Mouse (Mus musculus) granulocyte monocyte progenitor cell, adult 5-6 weeks (primary cell): ENCODE results near the gene Ccdc9. TPM values are rescaled to one million over a fixed set of nuclear protein-coding genes. Genes with fewer than 3 reads are reported as not detected.
"Not testable (repeated sequence)": the region's sequence is repeated elsewhere in the genome, so short reads cannot be mapped to it uniquely, and the experiment has no call there.

Experiments
- ATAC-seq: replicated peaks from 2 replicates; pipeline ENCODE4 v1.8.0; 2016; ENCODE audit warnings: mild to moderate bottlenecking, moderate TSS enrichment, inconsistent platforms; ENCODE audit not compliant: poor library complexity, severe bottlenecking
- total RNA-seq, 2 experiments: library from RNA; stranded (forward) in 1 of 2; stranded (reverse) in 1 of 2; fragments of 200-712, 200-1000 nt in 1 of 2; fragments of >200 nt in 1 of 2; fragmentation: Nextera tagmentation in 1 of 2; gene quantifications; 2 replicates each; pipeline ENCODE4 v1.2.3; 2014 to 2017

Gene Ccdc9
- total RNA-seq, 2 experiments from 2014 or later, result 50.9 to 62.0 TPM

DNA sequence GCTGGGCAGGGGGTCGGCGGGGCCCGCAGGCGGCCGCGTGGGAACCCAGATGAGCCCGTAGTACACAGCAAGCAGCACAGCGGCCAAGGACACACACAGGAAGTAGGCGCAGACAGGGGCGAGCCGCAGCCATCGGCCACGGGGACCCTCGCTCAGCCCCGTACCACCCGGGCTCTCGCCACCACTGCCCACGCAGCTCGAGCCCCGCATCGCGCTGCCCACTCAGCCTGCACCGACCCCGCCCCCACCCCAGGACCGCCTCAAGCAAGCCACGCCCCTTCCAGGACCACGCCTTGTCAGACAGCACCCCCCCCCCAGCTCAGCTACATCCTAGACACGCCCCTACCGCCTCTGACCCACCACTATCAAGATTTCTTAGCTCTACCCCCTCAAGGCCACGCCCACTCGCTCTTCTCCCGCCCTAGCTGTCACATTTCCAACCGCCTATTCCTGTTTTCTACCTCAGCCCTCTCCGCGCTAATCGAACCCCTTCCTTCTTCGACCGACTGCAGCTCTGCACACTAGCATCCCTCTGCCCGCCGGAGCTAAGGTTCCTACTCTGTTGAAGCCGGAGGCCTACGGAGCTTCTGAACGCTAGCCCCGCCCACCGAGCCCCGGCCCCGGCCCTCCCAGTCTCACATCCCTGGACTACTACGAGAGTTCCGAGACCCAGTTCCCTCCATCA, 13.4 kb downstream of the Ccdc9 start, which contains the start of gene Inafm1:
Inafm1 (minus strand) TSS at position 537 of the 685 bp plus-strand sequence.
- ATAC-seq, result peak; percentile 79

GRCm38 (mm10) chr7:16272681-16273080, 13.9 kb downstream of the Ccdc9 start:
- peak; percentile 51 for ATAC-seq

DNA sequence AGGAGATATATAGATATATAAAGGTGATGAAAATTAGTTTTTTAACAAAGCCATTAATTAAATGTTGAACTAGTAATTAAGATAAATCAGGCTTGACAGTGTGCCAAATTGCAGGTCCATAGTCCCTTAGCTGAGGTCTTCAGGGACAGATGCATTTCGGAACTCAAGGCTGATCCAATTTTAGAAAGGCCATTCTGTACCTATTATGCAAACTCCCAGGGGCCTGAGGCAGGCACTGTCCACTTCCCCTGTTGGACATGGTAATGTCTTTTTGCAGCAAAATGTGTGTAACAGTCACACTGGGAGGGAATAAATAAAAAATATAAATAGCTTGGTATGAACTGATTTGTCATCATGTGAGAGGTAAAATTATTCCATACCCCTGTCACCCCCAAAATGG, 15.5 kb downstream of the Ccdc9 start:
- ATAC-seq, result no peak

- not testable (repeated sequence) for ATAC-seq
Measured at GRCm38 (mm10) chr7:16266593-16266992, 20.0 kb downstream of the Ccdc9 start.

- no peak for ATAC-seq
Measured at GRCm38 (mm10) chr7:16265856-16266255, 20.7 kb downstream of the Ccdc9 start.

DNA sequence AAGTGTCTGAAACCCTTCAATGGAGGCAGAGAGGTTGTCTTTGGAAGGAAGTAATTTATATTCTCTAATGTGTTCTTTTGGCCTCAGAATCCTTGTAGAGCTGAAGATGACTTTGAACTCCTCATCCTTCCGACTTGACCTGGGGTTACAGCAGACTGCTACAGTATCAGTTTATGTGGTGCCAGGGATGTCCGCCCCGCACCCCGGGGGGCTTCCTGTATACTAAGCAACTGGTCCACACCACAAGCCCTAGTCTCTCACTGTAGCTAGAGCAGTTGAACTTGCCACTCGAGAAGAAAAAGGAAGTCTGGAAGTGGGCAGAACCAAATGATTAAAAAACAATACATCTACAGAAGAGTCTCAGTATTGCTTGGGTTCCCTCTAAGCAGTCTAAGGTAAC, 22.8 kb downstream of the Ccdc9 start:
- ATAC-seq, result peak; percentile 26; the same call in 1 of the 2 replicates

GRCm38 (mm10) chr7:16263015-16263787, 23.4 kb downstream of the Ccdc9 start:
- ATAC-seq, result peak; percentile 43

- no peak for ATAC-seq
Measured at GRCm38 (mm10) chr7:16261097-16261496, 25.5 kb downstream of the Ccdc9 start.

DNA sequence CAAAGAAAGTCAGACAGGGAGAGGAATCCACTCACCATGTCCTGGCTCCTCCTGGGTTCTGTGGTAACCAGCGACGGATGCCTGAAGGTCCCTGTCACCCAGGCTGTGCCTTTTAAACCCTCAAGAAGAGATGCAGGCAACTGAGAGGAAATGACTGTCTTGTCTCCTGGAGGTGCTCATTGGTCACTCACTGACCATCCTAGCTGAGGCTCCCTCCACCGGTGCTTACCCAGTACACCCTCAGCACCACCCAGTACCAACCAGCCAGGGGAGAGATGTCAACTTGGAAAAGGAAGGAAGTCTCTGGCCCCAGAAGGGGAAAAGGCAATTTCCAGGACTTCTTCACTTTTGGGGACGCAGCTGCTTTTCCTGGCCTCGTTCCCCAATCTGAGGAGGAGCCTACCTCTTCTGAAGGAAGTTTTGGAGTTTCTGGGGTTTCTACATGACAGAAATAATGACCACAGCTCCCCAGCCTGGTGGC, 27.4 kb downstream of the Ccdc9 start, which contains the start of gene C5ar1:
C5ar1 (minus strand) TSS at position 431 of the 481 bp plus-strand sequence.
- peak; percentile 18 for ATAC-seq

DNA sequence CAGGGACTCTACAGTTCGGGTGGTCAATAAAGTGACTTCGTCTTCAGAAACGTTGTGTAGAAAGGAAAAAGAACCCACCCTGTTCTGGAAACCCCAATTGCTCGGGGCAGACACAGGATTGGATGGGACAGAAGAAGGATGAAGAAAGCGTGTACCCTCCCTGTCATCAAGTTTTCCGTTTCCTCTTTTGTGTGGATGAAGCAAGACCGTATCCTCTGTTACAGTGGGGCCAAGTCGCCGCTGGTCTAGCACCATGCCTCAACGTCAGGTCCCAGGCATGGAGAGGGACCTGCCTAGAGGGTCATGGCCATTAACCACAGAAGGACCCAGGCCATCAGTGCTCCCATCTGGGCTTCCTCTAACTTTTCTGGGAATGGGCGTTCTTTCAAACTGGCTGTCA, 28.8 kb downstream of the Ccdc9 start:
- ATAC-seq, result peak; percentile 94

DNA sequence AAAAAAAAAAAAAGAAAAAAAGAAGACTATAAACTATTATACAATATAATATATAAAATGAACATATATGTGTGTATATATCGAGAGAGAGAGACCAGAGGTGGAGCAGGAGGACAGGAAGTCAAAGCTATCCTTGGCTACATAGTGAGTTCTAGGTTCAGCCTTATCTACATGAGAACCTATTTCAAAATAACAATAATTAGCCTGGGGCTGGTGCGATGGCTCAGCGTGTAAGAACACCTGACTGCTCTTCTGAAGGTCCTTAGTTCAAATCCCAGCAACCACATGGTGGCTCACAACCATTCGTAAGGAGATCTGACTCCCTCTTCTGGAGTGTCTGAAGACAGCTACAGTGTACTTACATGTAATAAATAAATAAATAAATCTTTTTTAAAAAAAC, 30.6 kb downstream of the Ccdc9 start:
- ATAC-seq, result not testable (repeated sequence)

DNA sequence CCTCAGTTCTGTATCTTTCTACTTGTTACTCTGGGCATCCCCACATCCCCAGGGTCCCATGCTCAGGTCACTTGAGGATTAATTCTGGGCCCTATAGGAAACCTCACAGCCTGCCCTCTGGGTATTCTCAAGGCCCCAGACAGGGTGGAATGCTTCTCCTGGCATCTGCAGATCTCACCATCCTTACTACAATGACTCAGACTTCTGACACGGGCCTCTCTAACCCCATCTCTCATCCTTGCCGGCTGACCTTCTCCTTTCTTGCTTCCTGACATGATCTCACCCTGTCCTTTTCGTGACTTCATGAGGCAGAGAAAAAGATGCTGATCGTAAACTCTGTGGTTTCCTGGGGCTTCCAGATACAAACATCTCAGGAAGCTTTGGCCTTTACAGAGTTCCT, 32.4 kb downstream of the Ccdc9 start:
- peak; percentile 11; the same call in 1 of the 2 replicates for ATAC-seq

GRCm38 (mm10) chr7:16250687-16251086, 35.9 kb downstream of the Ccdc9 start:
- ATAC-seq, result peak; percentile 96

DNA sequence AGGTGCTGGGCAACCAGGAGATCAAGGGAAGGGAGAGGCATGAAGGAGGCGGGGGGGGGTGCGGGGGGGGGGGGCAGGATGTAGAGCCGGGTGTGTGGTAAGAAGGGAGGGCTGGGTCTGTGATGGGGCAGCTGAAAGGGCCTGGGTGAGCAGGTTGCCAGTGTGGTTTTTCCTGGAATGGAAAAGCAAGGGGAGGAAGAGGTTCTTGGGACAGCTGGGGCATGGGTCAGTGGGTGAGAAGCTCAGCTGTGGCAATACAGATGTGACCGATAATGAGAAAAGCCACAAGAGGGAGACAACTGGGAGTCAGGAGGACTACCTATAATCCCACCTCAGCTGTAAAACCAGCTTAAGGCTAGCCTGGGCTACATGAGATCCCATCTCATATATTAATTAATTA, 40.6 kb downstream of the Ccdc9 start:
- ATAC-seq, result peak; percentile 38

DNA sequence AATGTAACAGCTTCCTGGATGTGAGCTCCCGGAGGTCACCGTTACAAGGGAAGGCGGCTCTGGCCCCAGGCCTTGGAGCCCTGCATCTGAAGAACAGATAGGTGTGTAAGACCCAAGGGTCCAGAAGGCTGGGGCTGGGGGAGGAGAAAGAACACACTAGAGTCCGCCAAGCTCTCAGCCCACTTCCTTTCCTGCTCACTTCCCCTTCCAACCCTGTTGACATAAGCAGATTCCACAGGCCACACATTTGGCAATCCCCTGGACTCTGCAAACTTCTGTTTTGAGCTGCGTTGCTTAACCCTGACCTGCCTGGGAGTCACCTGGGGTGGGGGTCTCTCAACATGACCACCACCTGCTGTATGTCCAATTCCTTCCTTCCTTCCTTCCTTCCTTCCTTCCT, 42.5 kb downstream of the Ccdc9 start, which contains the start of gene C5ar2:
C5ar2 (minus strand) TSS at position 88 of the 400 bp plus-strand sequence.
- ATAC-seq, result peak; percentile 80

DNA sequence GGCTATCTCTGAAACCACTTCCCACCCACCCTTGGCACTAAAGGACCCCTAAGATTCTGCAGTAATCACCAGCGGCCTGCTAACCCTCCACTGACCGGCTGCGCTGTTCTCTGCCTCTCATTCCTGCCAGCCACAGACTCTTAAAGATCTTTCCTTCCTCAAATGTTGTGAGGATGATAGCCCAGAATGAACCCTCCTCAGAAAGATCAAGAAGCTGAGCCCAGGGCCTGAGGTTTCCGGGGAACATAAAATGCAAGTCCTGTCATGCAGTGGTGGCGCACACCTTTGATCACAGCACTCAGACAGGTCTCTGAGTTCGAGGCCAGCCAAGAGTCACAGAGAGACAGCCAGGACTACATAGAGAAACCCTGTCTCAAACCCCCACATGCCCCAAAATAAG, 44.4 kb downstream of the Ccdc9 start:
- ATAC-seq, result no peak

GRCm38 (mm10) chr7:16241787-16242186, 44.8 kb downstream of the Ccdc9 start:
- no peak for ATAC-seq

DNA sequence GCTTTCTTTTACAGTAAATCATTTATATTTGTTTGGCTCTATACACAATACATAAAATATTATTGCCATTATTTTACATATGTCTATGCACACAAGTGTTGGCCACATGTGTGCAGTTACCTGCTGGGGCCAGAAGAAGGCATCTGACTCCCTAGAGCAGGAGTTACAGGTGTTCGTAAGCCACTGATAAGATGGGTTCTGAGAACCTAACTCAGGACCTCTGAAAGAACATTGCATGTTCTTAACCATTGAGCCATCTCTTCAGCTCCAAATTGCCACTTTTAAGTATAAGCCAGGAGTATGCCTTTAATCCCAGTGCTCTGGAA, 45.7 kb downstream of the Ccdc9 start:
- no peak for ATAC-seq

GRCm38 (mm10) chr7:16240281-16240977, 46.2 kb downstream of the Ccdc9 start:
- no peak for ATAC-seq

DNA sequence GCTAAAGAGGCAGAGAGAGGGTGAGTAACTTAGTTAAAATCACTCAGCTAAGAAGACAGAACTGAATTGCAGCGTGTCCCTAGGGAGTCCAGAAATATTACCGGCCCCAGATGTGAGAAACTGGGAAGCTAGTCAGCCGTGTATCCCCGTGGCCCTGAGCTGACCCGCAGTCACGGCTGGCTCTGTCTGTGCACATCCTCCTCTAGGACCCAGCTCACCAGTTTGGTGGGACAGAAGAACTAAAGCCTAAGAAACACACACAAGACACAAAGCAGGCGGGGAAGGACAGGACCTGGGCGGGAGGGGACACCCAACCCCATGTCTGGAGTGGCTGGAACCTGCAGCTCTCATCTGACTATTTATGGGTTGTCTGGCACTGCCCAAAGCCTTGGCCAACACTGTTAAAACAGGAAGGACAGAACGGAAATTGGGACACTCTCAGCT, 47.0 kb downstream of the Ccdc9 start:
- peak; percentile 71 for ATAC-seq

- ATAC-seq, result no peak
Measured at GRCm38 (mm10) chr7:16229869-16230268, 56.7 kb downstream of the Ccdc9 start.
